Mouse (Mus musculus) brain, embryonic 14.5 days (tissue): Measurements from ENCODE around the gene Mob2. TPM values are rescaled to one million over a fixed set of nuclear protein-coding genes. Genes with fewer than 3 reads are reported as not detected.

ENCODE experiments used
- DNase-seq: peaks from one replicate; pipeline ENCODE4 v3.0.0-alpha.2; 2011; ENCODE audit warnings: low read depth
- CTCF ChIP-seq: fragments of 200-500 bp; IDR thresholded peaks from 2 replicates; pipeline ENCODE4 v1.5.1; 2012; ENCODE audit warnings: inconsistent platforms, mild to moderate bottlenecking, moderate library complexity, borderline replicate concordance; ENCODE audit not compliant: insufficient read depth, insufficient read length; ENCODE audit errors: extremely low read depth
- POLR2A ChIP-seq: fragments of 200-500 bp; IDR thresholded peaks from 2 replicates; pipeline ENCODE4 v1.6.1; 2012; ENCODE audit warnings: mild to moderate bottlenecking, inconsistent platforms, borderline replicate concordance; ENCODE audit not compliant: poor library complexity, insufficient read depth, insufficient read length, severe bottlenecking; ENCODE audit errors: extremely low read depth
- polyA plus RNA-seq: library from polyadenylated mRNA; depleted of rRNA; stranded (reverse); fragments of >200 nt; gene quantifications from 2 replicates; pipeline ENCODE4 v1.2.3, GENCODE M21; 2012; rRNA removed

The Mob2 gene
- polyA plus RNA-seq, 1 experiment = 39.4 TPM

DNA sequence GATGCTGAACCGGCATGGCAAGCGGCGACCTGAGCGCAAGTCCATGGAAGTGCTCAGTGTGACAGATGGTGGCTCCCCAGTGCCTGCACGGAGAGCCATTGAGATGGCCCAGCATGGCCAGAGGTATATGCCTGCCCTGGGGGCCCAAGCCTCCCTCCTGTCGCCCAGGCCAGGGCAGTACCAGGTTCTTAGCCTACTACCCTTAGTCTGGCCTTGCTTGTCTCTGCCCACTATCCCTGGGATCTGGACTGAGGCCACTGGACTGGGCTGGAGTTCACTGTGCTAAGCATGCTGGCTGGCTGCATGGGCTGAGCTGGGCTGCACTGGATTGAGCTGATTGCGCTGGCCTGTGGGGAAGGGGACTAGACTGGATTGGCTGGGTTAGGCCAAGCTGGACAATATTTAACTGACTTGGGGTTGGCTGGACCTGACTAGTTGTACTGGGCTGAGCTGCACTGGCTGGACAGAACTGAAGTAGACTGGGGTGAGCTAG lies 72.5 kb downstream of the Mob2 start:
- no peak for DNase-seq
- no peak for TF ChIP-seq CTCF
- TF ChIP-seq POLR2A = no peak

- DNase-seq = no peak
- TF ChIP-seq CTCF (no peak), POLR2A (no peak)
These were observed 79.6 kb downstream of the Mob2 start for GRCm38 (mm10) chr7:141981237-141981636.

- no peak for DNase-seq
- no peak for TF ChIP-seq CTCF
- TF ChIP-seq POLR2A = no peak
These were observed 81.6 kb downstream of the Mob2 start for GRCm38 (mm10) chr7:141979247-141979646.

DNA sequence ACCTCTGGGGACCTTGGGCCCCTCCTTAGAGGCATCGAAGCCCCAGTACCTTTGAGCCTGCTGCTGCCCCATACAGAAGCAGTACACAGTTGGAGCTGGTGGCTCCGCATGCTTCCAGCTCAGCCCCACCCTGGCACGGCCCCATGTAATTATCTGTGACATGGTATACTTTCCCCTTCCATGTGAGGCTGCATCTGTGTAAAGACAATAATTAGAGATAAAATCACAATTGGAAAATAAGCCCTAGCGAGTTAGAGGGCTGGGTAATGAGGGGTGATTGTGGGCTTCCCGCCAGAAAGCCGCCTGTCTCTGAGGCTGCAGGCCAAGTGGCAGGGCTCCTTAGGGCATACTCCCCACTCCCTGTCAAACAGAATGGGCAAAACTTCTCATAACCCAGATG lies 82.9 kb downstream of the Mob2 start:
- DNase-seq = peak; percentile 79
- no peak for TF ChIP-seq CTCF
- no peak for TF ChIP-seq POLR2A

- no peak for DNase-seq
- TF ChIP-seq CTCF (peak; percentile 57), POLR2A (no peak)
These were observed 87.8 kb downstream of the Mob2 start for GRCm38 (mm10) chr7:141972831-141973619.

DNA sequence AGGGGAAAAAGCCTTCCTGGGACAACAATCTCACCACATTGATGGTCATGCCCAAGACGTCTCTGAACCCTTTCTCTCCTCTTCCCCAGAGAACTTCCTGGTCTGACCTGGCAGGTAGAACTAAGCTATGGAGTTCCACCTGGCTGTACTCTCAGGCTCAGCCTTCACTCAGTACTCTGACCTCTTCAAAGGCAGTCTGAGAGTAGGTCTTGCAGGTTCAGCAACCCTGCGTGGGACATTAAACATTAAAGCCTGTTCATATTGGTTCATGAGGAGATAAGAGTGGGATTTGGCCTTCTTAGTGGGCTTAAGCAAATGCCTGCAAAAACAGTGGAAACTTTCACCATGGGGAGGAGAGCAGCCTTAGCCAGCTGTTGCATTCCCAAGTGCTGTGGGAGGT lies 94.6 kb downstream of the Mob2 start:
- no peak for DNase-seq
- TF ChIP-seq CTCF (no peak), POLR2A (no peak)

- TF ChIP-seq POLR2A = no peak
- no peak for TF ChIP-seq CTCF
- DNase-seq = no peak
These were observed 98.3 kb downstream of the Mob2 start for GRCm38 (mm10) chr7:141962521-141962920.

- no peak for DNase-seq
- TF ChIP-seq POLR2A (no peak), CTCF (no peak)
These were observed 99.4 kb downstream of the Mob2 start for GRCm38 (mm10) chr7:141961491-141961890.

DNA sequence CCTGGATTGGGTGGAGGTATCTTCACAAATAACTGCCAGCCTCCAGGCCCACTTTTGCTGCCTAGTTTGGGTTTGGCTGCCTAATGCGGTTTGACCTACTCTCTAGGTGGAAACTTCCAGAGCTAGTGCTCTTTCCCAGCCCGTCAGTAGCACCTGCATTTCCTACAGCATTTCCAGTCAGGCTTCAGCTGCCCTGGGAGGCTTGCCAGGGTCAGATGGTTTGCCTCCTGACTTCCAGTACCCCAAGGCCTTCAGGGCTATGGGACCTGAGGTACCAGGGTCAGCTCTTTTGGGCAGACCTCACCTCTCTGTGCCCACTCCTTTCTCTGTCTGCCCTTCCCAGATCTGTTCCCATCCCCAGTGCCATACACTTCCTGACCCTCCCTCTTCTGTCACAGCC lies 99.9 kb downstream of the Mob2 start:
- TF ChIP-seq POLR2A (no peak), CTCF (no peak)
- no peak for DNase-seq

- no peak for TF ChIP-seq CTCF
- TF ChIP-seq POLR2A = no peak
- no peak for DNase-seq
These were observed 101.7 kb downstream of the Mob2 start for GRCm38 (mm10) chr7:141959133-141959532.

Other genes with a start within 250 kb of the Mob2 start
- not detected in 2 replicates for gene Muc5b, start 222.0 kb downstream of the Mob2 start, polyA plus RNA-seq
- gene Tollip, start 142.6 kb downstream of the Mob2 start, polyA plus RNA-seq = 86.3 and 87.4 TPM in 2 replicates
- 179 and 184 TPM in 2 replicates for gene Brsk2, start 111.3 kb downstream of the Mob2 start, polyA plus RNA-seq
- 93.1 and 145 TPM in 2 replicates for gene Dusp8, start 34.8 kb upstream of the Mob2 start, polyA plus RNA-seq
- not detected in 2 replicates for gene Gm45618, start 59.7 kb upstream of the Mob2 start, polyA plus RNA-seq
- gene Gm39115, start 75.0 kb upstream of the Mob2 start, polyA plus RNA-seq = not detected in 2 replicates
- gene Gm45337, start 83.5 kb upstream of the Mob2 start, polyA plus RNA-seq = 0.06 TPM in 1 of 2 replicates, not detected in the other
- not detected in 2 replicates for gene Gm29735, start 96.0 kb upstream of the Mob2 start, polyA plus RNA-seq
- not detected in 2 replicates for gene Gm4553, start 104.7 kb upstream of the Mob2 start, polyA plus RNA-seq
- not detected in 2 replicates for gene Krtap5-2, start 114.9 kb upstream of the Mob2 start, polyA plus RNA-seq
- not detected in 2 replicates for gene Gm10153, start 129.3 kb upstream of the Mob2 start, polyA plus RNA-seq
- gene Krtap5-3, start 140.3 kb upstream of the Mob2 start, polyA plus RNA-seq = not detected in 2 replicates
- gene Gm7579, start 150.8 kb upstream of the Mob2 start, polyA plus RNA-seq = not detected in 2 replicates
- gene Krtap5-5, start 168.9 kb upstream of the Mob2 start, polyA plus RNA-seq = not detected in 2 replicates
- not detected in 2 replicates for gene Gm40460, start 180.0 kb upstream of the Mob2 start, polyA plus RNA-seq
- not detected in 2 replicates for gene Gm2431, start 197.3 kb upstream of the Mob2 start, polyA plus RNA-seq
- gene Gm4559, start 213.3 kb upstream of the Mob2 start, polyA plus RNA-seq = not detected in 2 replicates
- gene Krtap5-1, start 236.1 kb upstream of the Mob2 start, polyA plus RNA-seq = not detected in 2 replicates
- not detected in 2 replicates for gene Krtap5-4, start 242.5 kb upstream of the Mob2 start, polyA plus RNA-seq